Mouse (Mus musculus) hindbrain, embryonic 11.5 days (tissue): ENCODE results near the gene Tbl1x. TPM values are rescaled to one million over a fixed set of nuclear protein-coding genes. Genes with fewer than 3 reads are reported as not detected.

Experiments used
- ATAC-seq: fragments of 200-750 bp; cut with Nextera tagmentation; 2 replicates; pipeline ENCODE4 v1.8.0; 2017; ENCODE audit warnings: mild to moderate bottlenecking, moderate TSS enrichment, moderate library complexity; ENCODE audit not compliant: low FRiP score
- DNase-seq: peaks from one replicate; pipeline ENCODE4 v3.0.0-alpha.2; 2015; ENCODE audit warnings: low spot score
- H3K27ac ChIP-seq: fragments of 300-500 bp; sonication (generic); 2 replicates; pipeline ENCODE4 v1.5.1; 2014; ENCODE audit warnings: mild to moderate bottlenecking, low read depth, low read length
- H3K27me3 ChIP-seq: fragments of 300-500 bp; sonication (generic); 2 replicates; pipeline ENCODE4 v1.6.1; 2014; ENCODE audit warnings: mild to moderate bottlenecking, low read length, moderate library complexity, mixed read lengths; ENCODE audit not compliant: control insufficient read depth, insufficient read depth
- H3K36me3 ChIP-seq: fragments of 300-500 bp; sonication (generic); 2 replicates; pipeline ENCODE4 v1.6.1; 2014; ENCODE audit warnings: mild to moderate bottlenecking, low read length, moderate library complexity, mixed read lengths; ENCODE audit not compliant: control insufficient read depth, insufficient read depth
- H3K4me1 ChIP-seq: fragments of 300-500 bp; sonication (generic); replicated peaks from 2 replicates; pipeline ENCODE4 v1.6.1; 2014; ENCODE audit warnings: low read length, mixed read lengths; ENCODE audit not compliant: control insufficient read depth, insufficient read depth
- H3K4me2 ChIP-seq: fragments of 300-500 bp; sonication (generic); replicated peaks from 2 replicates; pipeline ENCODE4 v1.6.1; 2014; ENCODE audit warnings: mild to moderate bottlenecking, low read depth, low read length
- H3K4me3 ChIP-seq: fragments of 300-500 bp; sonication (generic); 2 replicates; pipeline ENCODE4 v1.5.1; 2014; ENCODE audit warnings: low read depth, low read length
- H3K9ac ChIP-seq: fragments of 300-500 bp; sonication (generic); 2 replicates; pipeline ENCODE4 v1.6.1; 2014; ENCODE audit warnings: low read depth, low read length
- H3K9me3 ChIP-seq: fragments of 300-500 bp; sonication (generic); 2 replicates; pipeline ENCODE4 v1.6.1; 2016; ENCODE audit warnings: low read length; ENCODE audit not compliant: control insufficient read depth
- WGBS: fragments of 180-500 bp; shearing (Covaris S2); extraction: QIAGEN DNeasy Blood & Tissue Kit; methylation state at CpG from one replicate; pipeline ENCODE4 v1.1.7; 2014; 5-methylcytosine and 5-hydroxymethylcytosine counted together
- polyA plus RNA-seq: library from polyadenylated mRNA; unstranded; fragments of >200 nt; fragmentation: Nextera tagmentation; extraction: Ambion mirVana; gene quantifications from 2 replicates; pipeline ENCODE4 v1.2.1, GENCODE M21; 2014

Tbl1x gene
- 73.0 and 74.3 TPM in 2 replicates for polyA plus RNA-seq

- DNase-seq (peak; percentile 77), ATAC-seq (peak; percentile 86)
- H3K4me2 ChIP-seq, result peak within 1 kb of the TSS; percentile 49
- H3K36me3 ChIP-seq, result no peaks in the 10 kb centered on the region
- H3K9ac ChIP-seq, result peak within 1 kb of the TSS; percentile 83
- peak within 1 kb of the TSS; percentile 62 for H3K4me3 ChIP-seq
- H3K27ac ChIP-seq, result peak within 1 kb of the TSS; percentile 92
- 13% methylated on average over 17 of the region's 76 CpGs for WGBS
- H3K9me3 ChIP-seq, result no peaks in the 10 kb centered on the region
- H3K27me3 ChIP-seq, result no peaks in the 10 kb centered on the region
- H3K4me1 ChIP-seq, result no peaks in the 10 kb centered on the region
Observed at GRCm38 (mm10) chrX:77510371-77511300, at the start of gene Tbl1x. TSS of gene Tbl1x (plus strand) at chrX:77511013.

GRCm38 (mm10) chrX:77469216-77469615 is 41.6 kb upstream of the Tbl1x start:
- Histone ChIP-seq H3K27ac (no peak overlapping the region), H3K4me2 (no peak overlapping the region), H3K9ac (no peak overlapping the region), H3K4me3 (no peak overlapping the region), H3K9me3 (no peaks in the 10 kb centered on the region), H3K36me3 (no peaks in the 10 kb centered on the region), H3K27me3 (no peaks in the 10 kb centered on the region), H3K4me1 (no peaks in the 10 kb centered on the region)
- 70% methylated on average over 1 of the region's 1 CpGs for WGBS
- ATAC-seq, result no peak
- no peak for DNase-seq

- 76% methylated on average over 1 of the region's 1 CpGs for WGBS
- H3K4me1 ChIP-seq, result no peaks in the 10 kb centered on the region
- no peaks in the 10 kb centered on the region for H3K27me3 ChIP-seq
- no peak overlapping the region for H3K4me2 ChIP-seq
- no peaks in the 10 kb centered on the region for H3K9me3 ChIP-seq
- H3K36me3 ChIP-seq, result no peaks in the 10 kb centered on the region
- DNase-seq (no peak), ATAC-seq (no peak)
- H3K27ac ChIP-seq, result no peak overlapping the region
- H3K9ac ChIP-seq, result no peak overlapping the region
- H3K4me3 ChIP-seq, result no peak overlapping the region
Observed at GRCm38 (mm10) chrX:77472858-77473257, 38.0 kb upstream of the Tbl1x start.

GRCm38 (mm10) chrX:77473511-77473910 is 37.3 kb upstream of the Tbl1x start:
- no peak overlapping the region for H3K4me2 ChIP-seq
- no peak for ATAC-seq
- no peaks in the 10 kb centered on the region for H3K36me3 ChIP-seq
- DNase-seq, result no peak
- H3K27me3 ChIP-seq, result no peaks in the 10 kb centered on the region
- no peaks in the 10 kb centered on the region for H3K4me1 ChIP-seq
- 69% methylated on average over 1 of the region's 1 CpGs for WGBS
- H3K4me3 ChIP-seq, result no peak overlapping the region
- H3K9ac ChIP-seq, result no peak overlapping the region
- no peaks in the 10 kb centered on the region for H3K9me3 ChIP-seq
- H3K27ac ChIP-seq, result no peak overlapping the region

- H3K4me2 ChIP-seq, result no peak overlapping the region
- H3K27ac ChIP-seq, result no peak overlapping the region
- no peaks in the 10 kb centered on the region for H3K27me3 ChIP-seq
- H3K9me3 ChIP-seq, result no peaks in the 10 kb centered on the region
- ATAC-seq, result no peak
- no peaks in the 10 kb centered on the region for H3K36me3 ChIP-seq
- H3K4me1 ChIP-seq, result no peaks in the 10 kb centered on the region
- H3K9ac ChIP-seq, result no peak overlapping the region
- 19% methylated on average over 1 of the region's 1 CpGs for WGBS
- DNase-seq, result no peak
- no peak overlapping the region for H3K4me3 ChIP-seq
Observed at GRCm38 (mm10) chrX:77474551-77474950, 36.3 kb upstream of the Tbl1x start.

GRCm38 (mm10) chrX:77477526-77477925 is 33.3 kb upstream of the Tbl1x start:
- Histone ChIP-seq H3K27ac (no peak overlapping the region), H3K4me3 (no peak overlapping the region), H3K4me2 (no peak overlapping the region), H3K27me3 (no peaks in the 10 kb centered on the region), H3K9ac (no peak overlapping the region), H3K9me3 (no peaks in the 10 kb centered on the region), H3K4me1 (no peaks in the 10 kb centered on the region), H3K36me3 (no peaks in the 10 kb centered on the region)
- ATAC-seq (no peak), DNase-seq (no peak)
- WGBS, result 98% methylated on average over 2 of the region's 2 CpGs

GRCm38 (mm10) chrX:77487922-77488799 is 22.7 kb upstream of the Tbl1x start:
- H3K9me3 ChIP-seq, result no peaks in the 10 kb centered on the region
- H3K36me3 ChIP-seq, result no peaks in the 10 kb centered on the region
- no peaks in the 10 kb centered on the region for H3K4me1 ChIP-seq
- WGBS, result 71% methylated on average over 7 of the region's 7 CpGs
- H3K9ac ChIP-seq, result no peak overlapping the region
- DNase-seq, result no peak
- ATAC-seq, result no peak
- H3K27ac ChIP-seq, result no peak overlapping the region
- no peaks in the 10 kb centered on the region for H3K27me3 ChIP-seq
- H3K4me2 ChIP-seq, result no peak overlapping the region
- H3K4me3 ChIP-seq, result no peak overlapping the region

- Histone ChIP-seq H3K4me2 (no peak overlapping the region), H3K9ac (no peak overlapping the region), H3K4me3 (no peak overlapping the region), H3K36me3 (no peaks in the 10 kb centered on the region), H3K27ac (no peak overlapping the region), H3K4me1 (no peaks in the 10 kb centered on the region), H3K9me3 (no peaks in the 10 kb centered on the region), H3K27me3 (no peaks in the 10 kb centered on the region)
- DNase-seq (no peak), ATAC-seq (no peak)
- WGBS, result 94% methylated on average over 1 of the region's 1 CpGs
Observed at GRCm38 (mm10) chrX:77490127-77490526, 20.7 kb upstream of the Tbl1x start.
